ENCODE assay signal across 21 mouse cellular contexts in the genomic region with DNA sequence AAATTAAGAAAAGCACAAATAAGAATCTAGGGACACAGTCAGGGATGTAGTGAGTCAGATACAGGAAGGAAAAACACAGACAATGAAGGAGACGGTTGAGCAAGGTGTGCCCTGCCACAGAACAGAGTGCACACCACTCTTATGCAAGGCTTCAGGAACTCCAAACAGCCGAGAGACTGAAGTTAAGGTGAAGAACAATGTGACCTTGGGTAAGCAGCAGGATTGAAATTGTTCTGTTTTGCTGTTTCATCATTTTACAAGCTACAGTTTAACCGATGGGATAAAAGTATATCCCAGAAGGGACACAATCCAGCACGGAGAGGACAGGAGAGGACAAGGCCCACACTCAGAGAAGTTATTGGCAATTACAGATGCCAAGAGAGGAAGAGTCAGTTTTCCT. TPM values are rescaled to one million over a fixed set of nuclear protein-coding genes. Genes with fewer than 3 reads are reported as not detected.
"Had no signal": no experiment of that assay in that cellular context is flagged by ENCODE, and none has a peak within 500 bp of the region (broad histone marks: within the 10 kb centered on the region; RNA-seq: fewer than 3 reads in every experiment).

No protein-coding gene starts in this region.

- ATAC-seq: lung, postnatal 0 days; midbrain, embryonic 16.5 days had no signal

- H3K4me2 ChIP-seq: lung, embryonic 15.5 days; midbrain, embryonic 12.5 days; neural tube, embryonic 13.5 days; neural tube, embryonic 15.5 days had no signal

- H3K27ac ChIP-seq: lung, embryonic 15.5 days; macrophage; midbrain, embryonic 10.5 days; midbrain, embryonic 12.5 days; neural tube, embryonic 13.5 days; neural tube, embryonic 15.5 days had no signal

- H3K4me3 ChIP-seq: lung, embryonic 15.5 days; midbrain, embryonic 10.5 days; midbrain, embryonic 12.5 days; myocyte; neural tube, embryonic 13.5 days; neural tube, embryonic 15.5 days had no signal

- H3K36me3 ChIP-seq: lung, embryonic 15.5 days; midbrain, embryonic 10.5 days; midbrain, embryonic 12.5 days; neural tube, embryonic 13.5 days; neural tube, embryonic 15.5 days had no signal

- DNase-seq: lung, adult 2 months; midbrain, embryonic 14.5 days; retina, postnatal 1 day; right cerebral cortex, adult 18-20 months; right cerebral cortex, postnatal 25 days; spleen, adult 18-20 months; thymus, adult 18-20 months; thymus, postnatal 14 days; thymus, postnatal 36 days had no signal

- H3K4me1 ChIP-seq: lung, embryonic 15.5 days; midbrain, embryonic 12.5 days; neural tube, embryonic 13.5 days; neural tube, embryonic 15.5 days had no signal

- H3K9me3 ChIP-seq: lung, embryonic 15.5 days; midbrain, embryonic 10.5 days; midbrain, embryonic 12.5 days; neural tube, embryonic 13.5 days; neural tube, embryonic 15.5 days had no signal

- H3K9ac ChIP-seq: lung, embryonic 15.5 days; midbrain, embryonic 12.5 days; neural tube, embryonic 13.5 days; neural tube, embryonic 15.5 days had no signal

- H3K27me3 ChIP-seq: lung, embryonic 15.5 days; midbrain, embryonic 12.5 days; neural tube, embryonic 13.5 days; neural tube, embryonic 15.5 days had no signal

RNA-seq across cellular contexts. Expression of a gene that starts 26.5 kb away (rescaled TPM):
- total RNA-seq: megakaryocyte progenitor cell, adult 5-6 weeks; megakaryocyte-erythroid progenitor cell, adult 5-6 weeks had no signal
- polyA plus RNA-seq: macrophage; midbrain, embryonic 12.5 days; midbrain, embryonic 14.5 days; myocyte; neural tube, embryonic 11.5 days had no signal
